Mouse (Mus musculus) urinary bladder, postnatal 36 days (tissue): Measurements from ENCODE around the gene Frmd7.

ENCODE experiments used
- DNase-seq, 2 experiments: peaks; one replicate each; pipeline ENCODE4 v3.0.0; 2022; ENCODE audit warnings: low spot score in 2 of 2, mixed read lengths in 1 of 2

Frmd7 gene

GRCm38 (mm10) chrX:50864734-50865133 lies 77.8 kb downstream of the Frmd7 start:
- no peak for DNase-seq

- DNase-seq = no peak
Measured at GRCm38 (mm10) chrX:50863771-50864170, 78.7 kb downstream of the Frmd7 start.

- DNase-seq = no peak
Measured at GRCm38 (mm10) chrX:50850428-50851184, 91.9 kb downstream of the Frmd7 start.
